Mouse (Mus musculus): Measurements from ENCODE around the gene Gfpt1.

- TF ChIP-seq CTCF (IDR thresholded peaks at IDR 0.05; ENCODE audit: borderline replicate concordance, insufficient read depth, low read length) (no peak), POLR2A (IDR thresholded peaks at IDR 0.05; ENCODE audit: low read depth, low read length) (no peak)
Measured at GRCm38 (mm10) chr6:87111493-87111892, 68.8 kb downstream of the Gfpt1 start.
